In the genomic region with DNA sequence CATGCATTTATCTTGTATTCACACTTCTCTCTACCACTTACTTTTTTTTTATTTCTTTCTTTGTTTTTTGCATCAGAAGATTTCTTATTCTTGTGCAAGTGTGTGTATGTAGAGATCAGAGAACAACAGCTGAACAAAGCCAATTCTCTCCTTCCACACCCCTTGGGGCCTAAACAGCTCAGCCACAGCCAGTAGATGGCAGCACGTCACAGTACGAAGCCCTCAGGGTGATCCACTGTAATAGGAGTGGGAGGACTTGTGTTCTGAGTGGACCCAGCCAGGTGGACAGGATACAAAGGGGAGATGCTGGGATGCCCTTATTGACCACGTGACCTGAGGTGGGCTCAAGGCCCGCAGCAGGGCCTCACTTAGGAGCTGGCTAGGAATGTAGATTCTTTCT, we compare ENCODE assay signal across 8 mouse cellular contexts. TPM values are rescaled to one million over a fixed set of nuclear protein-coding genes. Genes with fewer than 3 reads are reported as not detected.
DNase-seq lines count a peak whose midpoint lies in the region; ATAC-seq and TF ChIP-seq lines count a peak whose summit lies in the region.

No protein-coding gene starts in this region.

- no peak overlapping the region for H3K4me3 ChIP-seq in bone marrow, adult 2 months (replicated peaks; ENCODE audit: control insufficient read depth, low read depth, low read length)
- H3K4me3 ChIP-seq in embryonic fibroblast, embryonic 13.5 days (ENCODE audit: insufficient read depth, low read length): no peak overlapping the region
- no peak overlapping the region for H3K4me3 ChIP-seq in heart, embryonic 13.5 days
- no peak overlapping the region for H3K4me3 ChIP-seq in kidney, embryonic 16.5 days (ENCODE audit: low read length)
- no peak overlapping the region for H3K4me3 ChIP-seq in liver, embryonic 13.5 days (replicated peaks)

- H3K4me2 ChIP-seq in heart, embryonic 13.5 days: no peak overlapping the region
- no peak overlapping the region for H3K4me2 ChIP-seq in kidney, embryonic 16.5 days (replicated peaks; ENCODE audit: low read depth, low read length)
- no peak overlapping the region for H3K4me2 ChIP-seq in liver, embryonic 13.5 days

- H3K9me3 ChIP-seq in heart, embryonic 13.5 days: no peaks in the 10 kb centered on the region
- H3K9me3 ChIP-seq in kidney, embryonic 16.5 days (ENCODE audit: low read length): no peaks in the 10 kb centered on the region
- no peaks in the 10 kb centered on the region for H3K9me3 ChIP-seq in liver, embryonic 13.5 days (replicated peaks)

- H3K27me3 ChIP-seq in heart, embryonic 13.5 days (replicated peaks): no peaks in the 10 kb centered on the region
- no peaks in the 10 kb centered on the region for H3K27me3 ChIP-seq in kidney, embryonic 16.5 days (ENCODE audit: insufficient read depth, low read length)
- no peaks in the 10 kb centered on the region for H3K27me3 ChIP-seq in liver, embryonic 13.5 days

- no peak for TF ChIP-seq POLR2A in bone marrow, adult 2 months (IDR thresholded peaks at IDR 0.05; ENCODE audit: borderline replicate concordance, control insufficient read depth, low read depth, low read length)
- TF ChIP-seq POLR2A in embryonic fibroblast, embryonic 13.5 days (IDR thresholded peaks at IDR 0.05; ENCODE audit: low read depth, low read length): no peak

- H3K27ac ChIP-seq in bone marrow, adult 2 months (ENCODE audit: control insufficient read depth, insufficient read depth, low read depth, low read length, poor library complexity): no peak overlapping the region
- no peak overlapping the region for H3K27ac ChIP-seq in embryonic fibroblast, embryonic 13.5 days (ENCODE audit: insufficient read depth, low read length)
- H3K27ac ChIP-seq in heart, embryonic 13.5 days (replicated peaks): no peak overlapping the region
- H3K27ac ChIP-seq in kidney, embryonic 16.5 days (ENCODE audit: low read length): no peak overlapping the region
- no peak overlapping the region for H3K27ac ChIP-seq in liver, embryonic 13.5 days

- H3K4me1 ChIP-seq in bone marrow, adult 2 months (ENCODE audit: control insufficient read depth, insufficient read depth, low read length): peaks cover 6% of the 10 kb centered on the region; the same call in 1 of the 2 replicates
- no peaks in the 10 kb centered on the region for H3K4me1 ChIP-seq in embryonic fibroblast, embryonic 13.5 days (ENCODE audit: control insufficient read depth, insufficient read depth, low read length)
- H3K4me1 ChIP-seq in heart, embryonic 13.5 days: peaks cover 2% of the 10 kb centered on the region
- no peaks in the 10 kb centered on the region for H3K4me1 ChIP-seq in kidney, embryonic 16.5 days (ENCODE audit: insufficient read depth, low read length)
- H3K4me1 ChIP-seq in liver, embryonic 13.5 days (replicated peaks): peaks cover 23% of the 10 kb centered on the region

- no peaks in the 10 kb centered on the region for H3K36me3 ChIP-seq in heart, embryonic 13.5 days
- H3K36me3 ChIP-seq in kidney, embryonic 16.5 days (ENCODE audit: insufficient read depth, low read length): no peaks in the 10 kb centered on the region
- H3K36me3 ChIP-seq in liver, embryonic 13.5 days: no peaks in the 10 kb centered on the region

- ATAC-seq in heart, embryonic 13.5 days (ENCODE audit: extremely low read depth, insufficient number of reproducible peaks, low FRiP score, low TSS enrichment): peak; percentile 64
- peak; percentile 91 for ATAC-seq in kidney, embryonic 16.5 days (ENCODE audit: low FRiP score, low TSS enrichment)
- ATAC-seq in liver, embryonic 13.5 days (ENCODE audit: low read depth): peak; percentile 79
- ATAC-seq in neutrophil, adult 5-6 weeks (ENCODE audit: extremely low read depth, insufficient number of reproducible peaks, low FRiP score, poor library complexity, severe bottlenecking): peak; percentile 90

- 5% methylated on average over 4 of the region's 4 CpGs for WGBS in bone marrow, adult 2 months
- 5% methylated on average over 4 of the region's 4 CpGs for WGBS in heart, embryonic 13.5 days
- WGBS in kidney, embryonic 16.5 days: 1% methylated on average over 4 of the region's 4 CpGs
- WGBS in liver, embryonic 13.5 days (ENCODE audit: insufficient replicate concordance): 5% methylated on average over 4 of the region's 4 CpGs

- no peak overlapping the region for H3K9ac ChIP-seq in heart, embryonic 13.5 days
- H3K9ac ChIP-seq in kidney, embryonic 16.5 days (replicated peaks; ENCODE audit: low read length): no peak overlapping the region
- H3K9ac ChIP-seq in liver, embryonic 13.5 days: no peak overlapping the region

- TF ChIP-seq CTCF in bone marrow, adult 2 months (IDR thresholded peaks at IDR 0.05; ENCODE audit: control insufficient read depth, insufficient read depth, low read length): peak; percentile 99
- peak; percentile 98 for TF ChIP-seq CTCF in embryonic fibroblast, embryonic 13.5 days (IDR thresholded peaks at IDR 0.05; ENCODE audit: borderline replicate concordance, insufficient read depth, low read length)

- peak; percentile 78 to 86 for DNase-seq in CD8-positive naive resting alpha-beta T cell, adult 2 months (ENCODE audit: low read depth in 2 of 2, low spot score in 2 of 2)
- DNase-seq in liver, embryonic 13.5 days: peak; percentile 63
- peak; percentile 54 to 71 for DNase-seq in thymus, adult 18-20 months

RNA-seq across cellular contexts. Expression of a gene that starts 5.3 kb away (rescaled TPM):
- 4.6 and 12.2 TPM in 2 replicates for polyA plus RNA-seq in bone marrow, adult 2 months (2011; ENCODE audit: insufficient read depth, insufficient read length, low replicate concordance, missing spikeins)
- not detected in 2 replicates for polyA plus RNA-seq in embryonic fibroblast, embryonic 13.5 days (2011; ENCODE audit: insufficient read length, low read depth, missing spikeins)
- polyA plus RNA-seq in heart, embryonic 13.5 days (2015; fragmentation: Nextera tagmentation; extraction: Ambion mirVana): 0.29 and 0.36 TPM in 2 replicates
- polyA plus RNA-seq in kidney, embryonic 16.5 days (2015; fragmentation: Nextera tagmentation; extraction: Ambion mirVana): 1.0 and 1.1 TPM in 2 replicates
- polyA plus RNA-seq in liver, embryonic 13.5 days (2015; fragmentation: Nextera tagmentation; extraction: Ambion mirVana): 2.5 and 3.0 TPM in 2 replicates
- total RNA-seq in neutrophil, adult 5-6 weeks (2017): 67.0 and 72.5 TPM in 2 replicates

RNA-seq across cellular contexts. Expression of a gene that starts 16.2 kb away (rescaled TPM):
- 37.3 and 38.3 TPM in 2 replicates for polyA plus RNA-seq in bone marrow, adult 2 months (2011; ENCODE audit: insufficient read depth, insufficient read length, low replicate concordance, missing spikeins)
- polyA plus RNA-seq in embryonic fibroblast, embryonic 13.5 days (2011; ENCODE audit: insufficient read length, low read depth, missing spikeins): 127 and 164 TPM in 2 replicates
- polyA plus RNA-seq in heart, embryonic 13.5 days (2015; fragmentation: Nextera tagmentation; extraction: Ambion mirVana): 114 and 125 TPM in 2 replicates
- 211 and 212 TPM in 2 replicates for polyA plus RNA-seq in kidney, embryonic 16.5 days (2015; fragmentation: Nextera tagmentation; extraction: Ambion mirVana)
- polyA plus RNA-seq in liver, embryonic 13.5 days (2015; fragmentation: Nextera tagmentation; extraction: Ambion mirVana): 88.0 and 109 TPM in 2 replicates
- total RNA-seq in neutrophil, adult 5-6 weeks (2017): 315 and 327 TPM in 2 replicates

RNA-seq across cellular contexts. Expression of a gene that starts 30.7 kb away (rescaled TPM):
- polyA plus RNA-seq in bone marrow, adult 2 months (2011; ENCODE audit: insufficient read depth, insufficient read length, low replicate concordance, missing spikeins): 57.7 and 172 TPM in 2 replicates
- polyA plus RNA-seq in embryonic fibroblast, embryonic 13.5 days (2011; ENCODE audit: insufficient read length, low read depth, missing spikeins): 90.2 and 92.2 TPM in 2 replicates
- polyA plus RNA-seq in heart, embryonic 13.5 days (2015; fragmentation: Nextera tagmentation; extraction: Ambion mirVana): 46.0 and 47.9 TPM in 2 replicates
- 89.1 and 89.4 TPM in 2 replicates for polyA plus RNA-seq in kidney, embryonic 16.5 days (2015; fragmentation: Nextera tagmentation; extraction: Ambion mirVana)
- 18.1 and 21.4 TPM in 2 replicates for polyA plus RNA-seq in liver, embryonic 13.5 days (2015; fragmentation: Nextera tagmentation; extraction: Ambion mirVana)
- 366 and 368 TPM in 2 replicates for total RNA-seq in neutrophil, adult 5-6 weeks (2017)

RNA-seq across cellular contexts. Expression of a gene that starts 34.3 kb away (rescaled TPM):
- 221 and 300 TPM in 2 replicates for polyA plus RNA-seq in bone marrow, adult 2 months (2011; ENCODE audit: insufficient read depth, insufficient read length, low replicate concordance, missing spikeins)
- 177 and 193 TPM in 2 replicates for polyA plus RNA-seq in embryonic fibroblast, embryonic 13.5 days (2011; ENCODE audit: insufficient read length, low read depth, missing spikeins)
- 130 and 140 TPM in 2 replicates for polyA plus RNA-seq in heart, embryonic 13.5 days (2015; fragmentation: Nextera tagmentation; extraction: Ambion mirVana)
- 242 and 253 TPM in 2 replicates for polyA plus RNA-seq in kidney, embryonic 16.5 days (2015; fragmentation: Nextera tagmentation; extraction: Ambion mirVana)
- 119 and 147 TPM in 2 replicates for polyA plus RNA-seq in liver, embryonic 13.5 days (2015; fragmentation: Nextera tagmentation; extraction: Ambion mirVana)
- total RNA-seq in neutrophil, adult 5-6 weeks (2017): 306 and 325 TPM in 2 replicates

RNA-seq across cellular contexts. Expression of a gene that starts 56.4 kb away (rescaled TPM):
- 39.0 and 65.5 TPM in 2 replicates for polyA plus RNA-seq in bone marrow, adult 2 months (2011; ENCODE audit: insufficient read depth, insufficient read length, low replicate concordance, missing spikeins)
- polyA plus RNA-seq in embryonic fibroblast, embryonic 13.5 days (2011; ENCODE audit: insufficient read length, low read depth, missing spikeins): 19.5 and 24.1 TPM in 2 replicates
- 73.0 and 81.6 TPM in 2 replicates for polyA plus RNA-seq in heart, embryonic 13.5 days (2015; fragmentation: Nextera tagmentation; extraction: Ambion mirVana)
- 86.5 and 93.2 TPM in 2 replicates for polyA plus RNA-seq in kidney, embryonic 16.5 days (2015; fragmentation: Nextera tagmentation; extraction: Ambion mirVana)
- 71.9 and 73.5 TPM in 2 replicates for polyA plus RNA-seq in liver, embryonic 13.5 days (2015; fragmentation: Nextera tagmentation; extraction: Ambion mirVana)
- 97.1 and 111 TPM in 2 replicates for total RNA-seq in neutrophil, adult 5-6 weeks (2017)
